Mouse (Mus musculus): ENCODE measurements at regions not wholly inside any gene's neighbourhood (a gene's known extent, or its start where the extent isn't known, plus 50 kb on each side); places are given as distances from the start of the nearest gene placed in this dataset.

GRCm38 (mm10) chr13:6237201-6237600, 310.7 kb upstream of the Pitrm1 start:
- H3K27ac ChIP-seq, result no peak overlapping the region
- H3K9me3 ChIP-seq, result no peaks in the 10 kb centered on the region
- H3K4me2 ChIP-seq (replicated peaks), result no peak overlapping the region
- 84% methylated on average over 3 of the region's 3 CpGs for WGBS
- no peak overlapping the region for H3K9ac ChIP-seq
- no peak overlapping the region for H3K4me3 ChIP-seq
- ATAC-seq (ENCODE audit: insufficient number of reproducible peaks, insufficient read depth, low FRiP score, low TSS enrichment), result no peak
- no peaks in the 10 kb centered on the region for H3K27me3 ChIP-seq
- no peaks in the 10 kb centered on the region for H3K36me3 ChIP-seq
- no peaks in the 10 kb centered on the region for H3K4me1 ChIP-seq

GRCm38 (mm10) chr13:6240855-6241254, 307.1 kb upstream of the Pitrm1 start:
- Histone ChIP-seq H3K4me2 (replicated peaks) (no peak overlapping the region), H3K4me1 (no peaks in the 10 kb centered on the region), H3K4me3 (no peak overlapping the region), H3K9ac (no peak overlapping the region), H3K27ac (no peak overlapping the region), H3K9me3 (no peaks in the 10 kb centered on the region), H3K36me3 (no peaks in the 10 kb centered on the region), H3K27me3 (no peaks in the 10 kb centered on the region)
- ATAC-seq (ENCODE audit: insufficient number of reproducible peaks, insufficient read depth, low FRiP score, low TSS enrichment), result no peak
- WGBS, result 48% methylated on average over 3 of the region's 3 CpGs

- ATAC-seq (ENCODE audit: insufficient number of reproducible peaks, insufficient read depth, low FRiP score, low TSS enrichment), result no peak
- Histone ChIP-seq H3K4me3 (no peak overlapping the region), H3K27me3 (no peaks in the 10 kb centered on the region), H3K36me3 (no peaks in the 10 kb centered on the region), H3K9ac (no peak overlapping the region), H3K27ac (no peak overlapping the region), H3K9me3 (no peaks in the 10 kb centered on the region), H3K4me2 (replicated peaks) (no peak overlapping the region), H3K4me1 (no peaks in the 10 kb centered on the region)
- 85% methylated on average over 5 of the region's 5 CpGs for WGBS
Measured at GRCm38 (mm10) chr13:6241472-6242123, 306.4 kb upstream of the Pitrm1 start.

GRCm38 (mm10) chr13:6250106-6250505, 297.8 kb upstream of the Pitrm1 start:
- Histone ChIP-seq H3K4me2 (replicated peaks) (no peak overlapping the region), H3K4me1 (peaks cover 3% of the 10 kb centered on the region; the same call in 1 of the 2 replicates), H3K4me3 (no peak overlapping the region), H3K27me3 (no peaks in the 10 kb centered on the region), H3K9me3 (no peaks in the 10 kb centered on the region), H3K36me3 (no peaks in the 10 kb centered on the region), H3K27ac (no peak overlapping the region), H3K9ac (no peak overlapping the region)
- WGBS, result 76% methylated on average over 3 of the region's 3 CpGs
- ATAC-seq (ENCODE audit: insufficient number of reproducible peaks, insufficient read depth, low FRiP score, low TSS enrichment), result no peak

- no peak overlapping the region for H3K4me2 ChIP-seq (replicated peaks)
- H3K27ac ChIP-seq, result no peak overlapping the region
- no peak overlapping the region for H3K4me3 ChIP-seq
- ATAC-seq (ENCODE audit: insufficient number of reproducible peaks, insufficient read depth, low FRiP score, low TSS enrichment), result no peak; the same call in 1 of the 2 replicates
- H3K4me1 ChIP-seq, result peaks cover 3% of the 10 kb centered on the region; the same call in 1 of the 2 replicates
- no peaks in the 10 kb centered on the region for H3K36me3 ChIP-seq
- H3K9ac ChIP-seq, result no peak overlapping the region
- 77% methylated on average over 4 of the region's 4 CpGs for WGBS
- H3K27me3 ChIP-seq, result no peaks in the 10 kb centered on the region
- H3K9me3 ChIP-seq, result no peaks in the 10 kb centered on the region
Measured at GRCm38 (mm10) chr13:6251025-6251862, 296.7 kb upstream of the Pitrm1 start.

GRCm38 (mm10) chr13:6252100-6252499, 295.8 kb upstream of the Pitrm1 start:
- H3K27ac ChIP-seq, result no peak overlapping the region
- no peak overlapping the region for H3K4me2 ChIP-seq (replicated peaks)
- no peaks in the 10 kb centered on the region for H3K9me3 ChIP-seq
- no peaks in the 10 kb centered on the region for H3K27me3 ChIP-seq
- no peak for ATAC-seq (ENCODE audit: insufficient number of reproducible peaks, insufficient read depth, low FRiP score, low TSS enrichment)
- H3K9ac ChIP-seq, result no peak overlapping the region
- H3K4me3 ChIP-seq, result no peak overlapping the region
- H3K4me1 ChIP-seq, result peaks cover 3% of the 10 kb centered on the region; the same call in 1 of the 2 replicates
- H3K36me3 ChIP-seq, result no peaks in the 10 kb centered on the region
- 82% methylated on average over 3 of the region's 3 CpGs for WGBS

GRCm38 (mm10) chr13:6255303-6255702, 292.6 kb upstream of the Pitrm1 start:
- H3K27me3 ChIP-seq, result no peaks in the 10 kb centered on the region
- H3K9me3 ChIP-seq, result no peaks in the 10 kb centered on the region
- H3K4me3 ChIP-seq, result no peak overlapping the region
- H3K9ac ChIP-seq, result no peak overlapping the region
- no peaks in the 10 kb centered on the region for H3K36me3 ChIP-seq
- ATAC-seq (ENCODE audit: insufficient number of reproducible peaks, insufficient read depth, low FRiP score, low TSS enrichment), result no peak
- H3K27ac ChIP-seq, result no peak overlapping the region
- 88% methylated on average over 5 of the region's 5 CpGs for WGBS
- no peak overlapping the region for H3K4me2 ChIP-seq (replicated peaks)
- peaks cover 3% of the 10 kb centered on the region; the same call in 1 of the 2 replicates for H3K4me1 ChIP-seq

- Histone ChIP-seq H3K9ac (no peak overlapping the region), H3K27ac (no peak overlapping the region), H3K4me2 (replicated peaks) (no peak overlapping the region), H3K36me3 (no peaks in the 10 kb centered on the region), H3K4me3 (no peak overlapping the region), H3K9me3 (no peaks in the 10 kb centered on the region), H3K27me3 (no peaks in the 10 kb centered on the region), H3K4me1 (peaks cover 2% of the 10 kb centered on the region; the same call in 1 of the 2 replicates)
- no peak for ATAC-seq (ENCODE audit: insufficient number of reproducible peaks, insufficient read depth, low FRiP score, low TSS enrichment)
Measured at GRCm38 (mm10) chr13:6255728-6256496, 292.0 kb upstream of the Pitrm1 start.

GRCm38 (mm10) chr13:6258456-6258855, 289.5 kb upstream of the Pitrm1 start:
- no peak overlapping the region for H3K9ac ChIP-seq
- no peak overlapping the region for H3K4me3 ChIP-seq
- no peaks in the 10 kb centered on the region for H3K36me3 ChIP-seq
- 62% methylated on average over 1 of the region's 1 CpGs for WGBS
- H3K9me3 ChIP-seq, result no peaks in the 10 kb centered on the region
- no peak overlapping the region for H3K4me2 ChIP-seq (replicated peaks)
- H3K4me1 ChIP-seq, result no peaks in the 10 kb centered on the region
- no peak overlapping the region for H3K27ac ChIP-seq
- ATAC-seq (ENCODE audit: insufficient number of reproducible peaks, insufficient read depth, low FRiP score, low TSS enrichment), result no peak
- no peaks in the 10 kb centered on the region for H3K27me3 ChIP-seq

- no peak overlapping the region for H3K4me2 ChIP-seq (replicated peaks)
- H3K9me3 ChIP-seq, result no peaks in the 10 kb centered on the region
- no peak overlapping the region for H3K27ac ChIP-seq
- no peaks in the 10 kb centered on the region for H3K36me3 ChIP-seq
- no peaks in the 10 kb centered on the region for H3K4me1 ChIP-seq
- no peak overlapping the region for H3K4me3 ChIP-seq
- H3K27me3 ChIP-seq, result no peaks in the 10 kb centered on the region
- no peak overlapping the region for H3K9ac ChIP-seq
- 62% methylated on average over 3 of the region's 3 CpGs for WGBS
- no peak for ATAC-seq (ENCODE audit: insufficient number of reproducible peaks, insufficient read depth, low FRiP score, low TSS enrichment)
Measured at GRCm38 (mm10) chr13:6260321-6260865, 287.6 kb upstream of the Pitrm1 start.

GRCm38 (mm10) chr13:6261458-6261857, 286.5 kb upstream of the Pitrm1 start:
- Histone ChIP-seq H3K36me3 (no peaks in the 10 kb centered on the region), H3K27me3 (no peaks in the 10 kb centered on the region), H3K4me1 (no peaks in the 10 kb centered on the region), H3K4me2 (replicated peaks) (no peak overlapping the region), H3K27ac (no peak overlapping the region), H3K9me3 (no peaks in the 10 kb centered on the region), H3K9ac (no peak overlapping the region), H3K4me3 (no peak overlapping the region)
- ATAC-seq (ENCODE audit: insufficient number of reproducible peaks, insufficient read depth, low FRiP score, low TSS enrichment), result no peak
- 80% methylated on average over 4 of the region's 4 CpGs for WGBS

Measured in embryonic facial prominence, embryonic 12.5 days (tissue).